Mouse (Mus musculus) left cerebral cortex, adult 18-20 months (tissue): ENCODE results near the gene Rgs6. TPM values are rescaled to one million over a fixed set of nuclear protein-coding genes. Genes with fewer than 3 reads are reported as not detected.

Source experiments
- DNase-seq, 2 experiments: peaks; one replicate each; pipeline ENCODE4 v3.0.0; 2021 to 2022; ENCODE audit warnings: low spot score in 2 of 2, mixed read lengths in 1 of 2
- total RNA-seq, 2 experiments: library from RNA; stranded (reverse); gene quantifications; 2 replicates each; pipeline ENCODE4 v1.2.3; 2021

The Rgs6 gene
- total RNA-seq, 2 experiments from 2014 or later: 63.9 to 70.1 TPM

GRCm38 (mm10) chr12:83076179-83076578 is 488.1 kb downstream of the Rgs6 start:
- no peak for DNase-seq

GRCm38 (mm10) chr12:83077486-83077885 is 489.4 kb downstream of the Rgs6 start:
- DNase-seq: no peak

- no peak for DNase-seq
Observed at GRCm38 (mm10) chr12:83083427-83083826, 495.3 kb downstream of the Rgs6 start.

- DNase-seq: no peak
Observed at GRCm38 (mm10) chr12:83084614-83085013, 496.5 kb downstream of the Rgs6 start.

GRCm38 (mm10) chr12:83087010-83087409 is 498.9 kb downstream of the Rgs6 start:
- DNase-seq: no peak

GRCm38 (mm10) chr12:83087555-83087954 is 499.5 kb downstream of the Rgs6 start:
- DNase-seq: no peak

- DNase-seq: no peak
Observed at GRCm38 (mm10) chr12:83092001-83092400, 503.9 kb downstream of the Rgs6 start.

GRCm38 (mm10) chr12:83097787-83098186 is 509.7 kb downstream of the Rgs6 start:
- no peak for DNase-seq

GRCm38 (mm10) chr12:83098646-83099371 is 510.7 kb downstream of the Rgs6 start:
- DNase-seq: peak in 1 of 2 experiments; percentile 7

- DNase-seq: no peak
Observed at GRCm38 (mm10) chr12:83099920-83100319, 511.8 kb downstream of the Rgs6 start.

GRCm38 (mm10) chr12:83100413-83100812 is 512.3 kb downstream of the Rgs6 start:
- DNase-seq: no peak

- no peak for DNase-seq
Observed at GRCm38 (mm10) chr12:83100848-83101247, 512.8 kb downstream of the Rgs6 start.

GRCm38 (mm10) chr12:83105514-83106119 is 517.5 kb downstream of the Rgs6 start:
- no peak for DNase-seq

- DNase-seq: no peak
Observed at GRCm38 (mm10) chr12:83106120-83106517, 518.0 kb downstream of the Rgs6 start.

- no peak for DNase-seq
Observed at GRCm38 (mm10) chr12:83109486-83109885, 521.4 kb downstream of the Rgs6 start.

GRCm38 (mm10) chr12:83109891-83110630 is 522.0 kb downstream of the Rgs6 start:
- peak in 1 of 2 experiments; percentile 11 for DNase-seq

GRCm38 (mm10) chr12:83110711-83111110 is 522.6 kb downstream of the Rgs6 start:
- no peak for DNase-seq

- no peak for DNase-seq
Observed at GRCm38 (mm10) chr12:83112283-83112682, 524.2 kb downstream of the Rgs6 start.

- no peak for DNase-seq
Observed at GRCm38 (mm10) chr12:83112901-83113628, 525.0 kb downstream of the Rgs6 start.

- DNase-seq: no peak
Observed at GRCm38 (mm10) chr12:83113971-83114370, 525.9 kb downstream of the Rgs6 start.

- peak; percentile 66 to 76 for DNase-seq
Observed at GRCm38 (mm10) chr12:83114396-83115053, 526.4 kb downstream of the Rgs6 start.
